Mouse (Mus musculus): ENCODE data around the gene Sgms1.
"Not testable (repeated sequence)": the region's sequence is repeated elsewhere in the genome, so short reads cannot be mapped to it uniquely, and the experiment has no call there.

Sgms1 gene

DNA sequence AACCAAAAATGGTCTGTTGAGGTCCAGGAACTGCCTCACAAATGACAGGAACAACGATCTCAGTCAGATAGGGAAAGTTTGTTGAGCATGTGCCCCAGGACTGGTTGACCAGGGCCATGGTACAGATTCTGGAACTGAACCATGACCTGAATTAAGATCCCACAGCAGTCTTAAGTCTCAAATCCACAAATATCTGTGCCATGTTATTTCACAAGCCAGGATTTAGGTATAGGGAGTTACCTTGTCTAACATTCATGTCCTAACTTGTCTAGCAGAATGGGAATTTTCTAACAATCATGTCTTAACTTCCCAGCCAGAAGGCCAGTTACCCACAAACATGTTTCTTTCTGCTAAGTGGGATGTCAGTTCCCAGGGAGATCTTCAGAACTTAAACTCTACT is 300.9 kb downstream of the Sgms1 start:
- no peak for DNase-seq (ENCODE audit: low read depth, low spot score)

DNA sequence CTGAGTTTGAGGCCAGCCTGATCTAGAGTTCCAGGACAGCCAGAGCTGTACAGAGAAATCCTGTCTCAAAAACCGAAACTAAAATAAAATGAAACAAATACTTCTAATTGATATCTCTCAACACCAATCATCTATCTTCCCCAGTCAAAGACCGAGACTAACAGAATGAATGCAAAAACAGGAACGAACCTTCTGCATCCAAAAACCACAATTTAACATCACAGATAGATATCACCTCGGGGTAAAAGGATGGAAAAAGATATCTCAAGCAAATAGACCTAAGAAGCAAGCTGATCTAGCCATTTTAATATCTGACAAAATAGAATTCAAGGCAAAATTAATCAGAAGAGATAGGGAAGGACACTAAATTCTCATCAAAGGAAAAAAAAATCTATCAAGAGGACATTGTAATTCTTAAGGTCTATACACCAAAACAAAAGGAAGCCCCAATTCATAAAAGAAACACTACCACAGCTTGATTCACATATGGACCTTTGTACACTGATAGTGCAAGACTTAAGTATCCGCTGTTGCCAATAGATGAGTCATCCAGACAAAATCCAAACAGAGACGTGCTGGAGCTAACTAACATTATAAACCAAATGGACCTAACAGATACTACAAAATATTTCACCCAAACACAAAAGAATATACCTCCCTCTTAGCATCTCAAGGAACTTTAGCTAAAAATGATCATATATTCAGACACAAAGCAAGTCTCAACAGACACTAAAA is 301.6 kb downstream of the Sgms1 start:
- DNase-seq (ENCODE audit: low read depth, low spot score): no peak

DNA sequence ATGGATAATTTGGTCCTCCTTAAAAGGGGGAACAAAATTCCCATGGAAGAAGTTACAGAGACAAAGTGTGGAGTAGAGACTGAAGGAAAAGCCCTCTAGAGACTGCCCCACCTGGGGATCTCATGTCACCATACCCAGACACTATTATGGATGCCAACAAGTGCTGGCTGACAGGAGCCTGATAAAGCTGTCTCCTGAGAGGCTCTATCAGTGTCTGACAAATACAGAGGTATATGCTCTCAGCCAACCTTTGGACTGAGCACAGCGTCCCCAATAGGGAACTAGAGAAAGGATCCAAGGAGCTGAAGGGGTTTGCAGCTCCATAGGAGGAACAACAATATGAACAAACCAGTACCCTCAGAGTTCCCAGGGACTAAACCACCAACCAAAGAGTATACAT is 304.7 kb downstream of the Sgms1 start:
- not testable (repeated sequence) for DNase-seq (ENCODE audit: low read depth, low spot score)

Data from brain, embryonic 18.5 days (tissue).